Mouse (Mus musculus) intestine, embryonic 14.5 days (tissue): ENCODE results near the gene Msx3. TPM values are rescaled to one million over a fixed set of nuclear protein-coding genes. Genes with fewer than 3 reads are reported as not detected.

Source experiments
- ATAC-seq: fragments of 200-750 bp; cut with Nextera tagmentation; replicated peaks from 2 replicates; pipeline ENCODE4 v1.8.0; 2017; ENCODE audit warnings: low read depth, moderate number of reproducible peaks, moderate TSS enrichment, moderate library complexity; ENCODE audit not compliant: low FRiP score, low TSS enrichment
- DNase-seq: peaks from one replicate; pipeline ENCODE4 v3.0.0-alpha.2; 2018; ENCODE audit warnings: low spot score
- H3K27ac ChIP-seq: fragments of 300-500 bp; sonication (generic); 2 replicates; pipeline ENCODE4 v1.5.1; 2014; ENCODE audit warnings: low read depth, mild to moderate bottlenecking, control low read depth
- H3K27me3 ChIP-seq: fragments of 300-500 bp; sonication (generic); replicated peaks from 2 replicates; pipeline ENCODE4 v1.6.1; 2014; ENCODE audit warnings: low read length, control low read depth; ENCODE audit not compliant: control insufficient read depth, insufficient read depth
- H3K36me3 ChIP-seq: fragments of 300-500 bp; sonication (generic); 2 replicates; pipeline ENCODE4 v1.6.1; 2014; ENCODE audit warnings: low read length, control low read depth; ENCODE audit not compliant: control insufficient read depth, insufficient read depth
- H3K4me1 ChIP-seq: fragments of 300-500 bp; sonication (generic); replicated peaks from 2 replicates; pipeline ENCODE4 v1.6.1; 2014; ENCODE audit warnings: low read length, control low read depth, mixed read lengths; ENCODE audit not compliant: control insufficient read depth, insufficient read depth
- H3K4me2 ChIP-seq: fragments of 300-500 bp; sonication (generic); 2 replicates; pipeline ENCODE4 v1.6.1; 2014; ENCODE audit warnings: low read length
- H3K4me3 ChIP-seq: fragments of 300-500 bp; sonication (generic); 2 replicates; pipeline ENCODE4 v1.5.1; 2014; ENCODE audit warnings: low read depth, low read length, control low read depth, mixed read lengths
- H3K9ac ChIP-seq: fragments of 300-500 bp; sonication (generic); 2 replicates; pipeline ENCODE4 v1.6.1; 2014; ENCODE audit warnings: mild to moderate bottlenecking, low read length
- H3K9me3 ChIP-seq: fragments of 300-500 bp; sonication (generic); 2 replicates; pipeline ENCODE4 v1.6.1; 2016; ENCODE audit warnings: low read length, control low read depth; ENCODE audit not compliant: control insufficient read depth
- WGBS: fragments of 180-500 bp; shearing (Covaris S2); extraction: QIAGEN DNeasy Blood & Tissue Kit; methylation state at CpG from one replicate; pipeline ENCODE4 v1.1.7; 2014; 5-methylcytosine and 5-hydroxymethylcytosine counted together
- polyA plus RNA-seq: library from polyadenylated mRNA; unstranded; fragments of >200 nt; fragmentation: Nextera tagmentation; extraction: Ambion mirVana; gene quantifications from 2 replicates; pipeline ENCODE4 v1.2.1, GENCODE M21; 2014

Msx3 gene
- polyA plus RNA-seq, 1 experiment from 2014 or later, result not detected

DNA sequence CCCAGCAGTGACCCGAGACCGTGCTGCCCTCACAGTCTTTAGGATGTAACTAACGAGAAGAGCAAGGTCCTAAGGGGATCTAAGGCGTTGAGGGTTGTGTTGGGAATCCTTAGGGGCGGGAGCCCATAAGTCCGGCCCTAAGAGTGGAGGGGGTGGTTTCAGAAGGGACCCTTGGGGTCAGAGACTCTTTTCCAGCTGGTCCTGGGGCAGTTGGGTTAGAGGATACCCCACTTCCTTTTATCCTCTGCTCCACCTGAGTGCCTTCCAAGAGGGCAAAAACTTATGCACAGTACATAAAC lies 12.9 kb upstream of the Msx3 start:
- H3K4me1 ChIP-seq, result peaks cover 13% of the 10 kb centered on the region
- H3K27ac ChIP-seq, result no peak overlapping the region
- DNase-seq (peak; percentile 55), ATAC-seq (no peak)
- peak overlapping the region; percentile 63 for H3K4me2 ChIP-seq
- H3K4me3 ChIP-seq, result peak overlapping the region; percentile 32
- no peaks in the 10 kb centered on the region for H3K36me3 ChIP-seq
- peaks cover 91% of the 10 kb centered on the region for H3K27me3 ChIP-seq
- no peaks in the 10 kb centered on the region for H3K9me3 ChIP-seq
- WGBS, result 4% methylated on average over 6 of the region's 6 CpGs
- no peak overlapping the region for H3K9ac ChIP-seq

DNA sequence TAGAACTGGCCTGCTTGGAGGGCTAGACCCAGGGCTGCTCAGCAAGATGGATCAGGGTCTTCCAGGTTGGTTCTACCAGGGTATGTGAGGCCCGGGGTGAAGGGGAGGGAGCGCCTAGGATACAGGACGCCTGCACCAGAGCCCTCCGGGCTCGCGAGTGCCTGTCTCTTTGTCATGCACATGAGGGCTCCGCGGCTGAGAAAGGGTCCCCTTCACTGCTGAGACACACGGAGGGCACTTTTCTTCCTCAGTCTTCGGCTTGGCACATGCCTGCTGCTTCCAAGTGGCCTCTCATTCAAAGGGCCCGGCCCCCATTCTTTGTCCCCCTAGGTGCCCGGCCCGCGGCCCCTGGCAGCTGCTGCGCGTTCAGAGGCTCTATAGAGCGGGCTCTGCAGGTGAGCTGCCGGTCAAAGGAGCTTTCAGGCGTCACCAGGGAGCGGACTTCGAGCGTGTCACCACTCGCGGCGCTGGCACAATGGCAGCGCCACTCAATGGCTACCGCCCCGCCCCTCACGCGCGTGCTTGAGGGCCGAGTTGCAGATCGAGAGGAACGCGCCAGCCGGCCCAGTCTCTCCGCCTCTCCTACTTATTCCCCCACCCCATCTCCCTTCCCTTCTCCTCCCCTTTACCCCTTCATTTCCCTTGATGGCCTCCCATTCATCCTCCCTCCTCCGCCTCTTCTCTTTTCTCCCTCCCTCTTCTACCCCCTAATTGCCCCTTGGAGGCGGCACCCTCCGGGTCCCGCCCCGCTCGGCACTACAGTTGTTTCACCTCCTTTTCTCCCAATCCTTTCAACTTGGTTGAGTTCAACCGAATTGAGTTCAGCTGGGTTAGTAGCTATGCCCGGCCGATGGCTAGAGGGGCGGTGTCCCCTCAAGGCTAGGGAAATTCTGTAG lies 12.3 kb upstream of the Msx3 start:
- Histone ChIP-seq H3K36me3 (no peaks in the 10 kb centered on the region), H3K4me1 (peaks cover 13% of the 10 kb centered on the region), H3K27ac (no peak overlapping the region), H3K4me2 (peak overlapping the region; percentile 63), H3K4me3 (peak overlapping the region; percentile 32), H3K27me3 (peaks cover 94% of the 10 kb centered on the region), H3K9ac (0 out of 2 replicates have a peak overlapping the region, but pooled peaks have one; percentile 16), H3K9me3 (no peaks in the 10 kb centered on the region)
- ATAC-seq (no peak; the same call in 1 of the 2 replicates), DNase-seq (peak; percentile 66)
- under 1% methylated on average over 47 of the region's 47 CpGs for WGBS

DNA sequence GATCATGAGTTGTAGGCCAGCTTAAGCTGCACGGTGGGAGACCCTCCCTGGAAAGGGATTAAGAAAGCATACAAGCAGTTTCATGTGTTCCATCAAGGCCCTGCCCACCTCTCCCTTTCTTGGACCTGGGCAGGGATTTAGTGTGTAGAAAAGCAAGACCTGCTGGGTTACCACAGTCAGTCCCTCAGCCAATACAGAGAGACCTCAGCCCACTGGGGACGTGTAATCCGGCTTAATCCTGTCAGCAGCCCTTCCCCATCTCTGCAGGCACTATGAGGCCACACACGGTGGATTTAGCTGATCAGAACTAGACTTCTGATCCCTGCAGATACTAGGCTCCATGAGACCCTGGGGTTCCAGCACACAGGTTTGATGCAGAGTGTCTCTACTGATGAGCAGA lies 10.7 kb upstream of the Msx3 start:
- no peaks in the 10 kb centered on the region for H3K36me3 ChIP-seq
- ATAC-seq (no peak), DNase-seq (no peak)
- peaks cover 13% of the 10 kb centered on the region for H3K4me1 ChIP-seq
- no peak overlapping the region for H3K4me3 ChIP-seq
- no peak overlapping the region for H3K9ac ChIP-seq
- H3K9me3 ChIP-seq, result no peaks in the 10 kb centered on the region
- 41% methylated on average over 4 of the region's 4 CpGs for WGBS
- H3K27ac ChIP-seq, result no peak overlapping the region
- no peak overlapping the region for H3K4me2 ChIP-seq
- peaks cover 88% of the 10 kb centered on the region for H3K27me3 ChIP-seq

DNA sequence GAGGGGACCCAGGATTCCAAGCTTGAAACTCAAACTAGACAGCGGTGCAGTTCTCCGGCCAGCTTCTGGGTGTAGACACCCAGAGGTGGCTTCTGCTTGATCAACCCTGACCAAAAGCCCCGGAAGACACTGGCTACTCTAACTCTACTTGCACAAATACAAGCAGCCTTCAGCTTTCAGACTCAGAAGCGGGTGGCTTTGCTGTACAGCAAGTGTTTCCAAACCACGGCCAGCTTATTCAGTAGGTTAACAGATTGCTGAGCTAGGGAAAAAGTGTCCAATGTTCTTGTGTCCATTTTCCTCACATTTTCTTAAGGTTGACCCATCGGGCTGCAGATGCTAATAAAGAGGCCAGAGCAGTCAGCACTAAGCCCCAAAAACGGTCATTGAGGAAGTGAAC lies 9.6 kb upstream of the Msx3 start:
- Histone ChIP-seq H3K9ac (peak overlapping the region; percentile 41; the same call in 1 of the 2 replicates), H3K9me3 (no peaks in the 10 kb centered on the region), H3K36me3 (no peaks in the 10 kb centered on the region), H3K27me3 (peaks cover 84% of the 10 kb centered on the region), H3K4me2 (peak overlapping the region; percentile 84), H3K4me3 (peak overlapping the region; percentile 38), H3K27ac (no peak overlapping the region), H3K4me1 (peaks cover 13% of the 10 kb centered on the region)
- 26% methylated on average over 7 of the region's 7 CpGs for WGBS
- DNase-seq (no peak), ATAC-seq (no peak)

DNA sequence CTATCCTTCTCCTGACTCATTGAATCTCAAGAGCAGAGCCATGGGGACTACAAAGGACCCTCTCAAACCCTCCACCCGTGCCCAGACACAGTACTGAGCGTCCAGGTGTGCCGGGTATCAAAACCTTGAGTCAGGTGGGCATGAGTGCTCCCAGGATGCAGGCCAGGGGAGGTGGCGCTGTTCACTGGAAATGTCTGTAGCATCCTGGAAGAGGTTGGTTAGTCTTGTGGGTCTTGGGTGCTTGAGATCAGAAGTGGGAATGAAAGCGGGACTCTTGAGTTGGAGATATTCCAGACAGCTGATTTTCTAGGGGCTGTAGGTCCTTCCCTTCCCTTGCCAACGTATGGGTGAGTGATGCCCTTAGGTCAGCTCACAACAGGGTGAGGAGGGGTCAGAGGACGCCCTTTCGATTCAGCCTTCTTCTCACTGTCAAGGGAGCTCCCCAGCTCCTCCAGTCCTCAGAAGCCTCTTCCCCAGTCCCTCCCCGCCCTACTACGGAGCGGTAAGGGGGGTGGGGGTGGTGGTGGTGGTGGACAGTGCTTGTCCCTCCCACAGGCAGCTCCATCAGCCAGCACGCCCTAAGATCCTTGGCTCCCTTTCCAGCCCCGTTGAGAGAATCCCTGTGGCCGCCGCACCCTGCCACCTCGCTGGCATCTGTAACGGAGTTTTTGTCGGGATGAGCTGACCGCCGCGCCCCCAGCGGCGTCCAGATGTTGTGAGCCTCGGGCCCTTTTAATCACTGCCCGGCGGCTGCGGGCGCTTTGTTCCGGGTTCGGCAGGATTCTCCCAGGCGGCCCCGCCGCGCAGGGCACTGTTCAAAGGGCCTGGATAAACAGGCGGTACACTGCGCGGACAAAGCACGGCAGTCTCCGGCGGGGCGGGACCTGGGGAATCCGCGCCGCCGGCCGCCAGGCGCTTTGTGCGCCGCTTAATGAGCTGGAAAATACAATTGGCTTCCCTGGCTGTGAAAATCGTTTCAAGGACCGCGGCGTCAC lies 8.8 kb upstream of the Msx3 start:
- WGBS, result 3% methylated on average over 53 of the region's 53 CpGs
- Histone ChIP-seq H3K4me1 (peaks cover 13% of the 10 kb centered on the region), H3K9me3 (no peaks in the 10 kb centered on the region), H3K36me3 (no peaks in the 10 kb centered on the region), H3K4me3 (peak overlapping the region; percentile 38), H3K9ac (peak overlapping the region; percentile 41), H3K4me2 (peak overlapping the region; percentile 84), H3K27me3 (peaks cover 85% of the 10 kb centered on the region), H3K27ac (no peak overlapping the region)
- DNase-seq (peak; percentile 80), ATAC-seq (no peak; the same call in 1 of the 2 replicates)

DNA sequence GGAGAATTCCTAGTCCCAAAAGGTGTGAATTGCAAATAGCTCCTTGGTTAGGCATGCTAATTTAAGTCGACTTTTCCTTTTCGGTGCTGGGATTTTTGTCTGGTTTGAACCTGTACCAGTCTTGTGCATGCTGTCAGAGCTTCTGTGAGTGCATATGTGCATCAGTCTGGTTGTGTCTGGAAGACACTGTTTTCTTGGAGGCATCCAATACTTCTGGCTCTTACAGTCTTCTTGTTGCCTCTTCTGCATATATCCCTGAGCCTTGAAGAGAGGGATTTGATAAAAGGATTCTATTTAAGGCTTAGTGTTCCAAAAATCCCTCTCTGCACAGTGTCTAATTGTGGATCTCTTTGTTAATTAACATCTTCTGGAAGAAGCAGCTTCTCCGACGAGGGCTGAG lies 5.2 kb upstream of the Msx3 start:
- no peak overlapping the region for H3K4me2 ChIP-seq
- H3K36me3 ChIP-seq, result no peaks in the 10 kb centered on the region
- H3K4me1 ChIP-seq, result peaks cover 9% of the 10 kb centered on the region; the same call in 1 of the 2 replicates
- H3K9me3 ChIP-seq, result no peaks in the 10 kb centered on the region
- H3K9ac ChIP-seq, result no peak overlapping the region
- H3K27ac ChIP-seq, result no peak overlapping the region
- ATAC-seq, result no peak
- no peak overlapping the region for H3K4me3 ChIP-seq
- DNase-seq, result no peak
- WGBS, result 79% methylated on average over 4 of the region's 4 CpGs
- H3K27me3 ChIP-seq, result peaks cover 83% of the 10 kb centered on the region

DNA sequence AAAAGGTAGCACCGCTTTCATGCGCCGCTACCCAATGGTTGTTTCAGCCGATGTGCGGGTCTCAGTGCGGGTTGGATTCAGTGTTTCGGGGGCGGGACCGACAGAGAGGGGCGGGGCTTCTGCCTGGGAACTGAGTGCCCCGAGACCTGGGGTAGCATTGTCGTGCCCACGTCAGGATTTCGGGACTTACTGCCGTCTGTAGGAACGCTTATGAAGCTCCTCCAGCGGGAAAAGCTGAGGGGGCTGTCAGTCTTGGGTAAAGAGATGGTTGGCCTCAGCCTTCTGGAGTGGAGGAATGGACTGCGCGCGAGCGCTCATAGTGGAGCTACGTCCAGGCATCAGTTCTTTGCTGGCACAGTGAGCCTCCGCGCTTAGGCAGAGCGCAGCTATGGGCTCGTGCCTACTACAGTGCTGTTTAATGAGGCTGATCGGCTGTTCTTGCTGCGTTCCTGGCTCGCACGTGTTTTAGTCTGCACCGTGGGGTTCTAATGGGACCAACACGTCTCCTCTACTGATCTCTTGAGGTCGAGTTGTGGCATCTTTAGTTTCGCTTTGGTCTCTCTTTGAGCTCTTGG lies 313 bp upstream of the Msx3 start:
- Histone ChIP-seq H3K9me3 (no peaks in the 10 kb centered on the region), H3K36me3 (no peaks in the 10 kb centered on the region), H3K4me3 (peak overlapping the region; percentile 37), H3K4me1 (peaks cover 5% of the 10 kb centered on the region; the same call in 1 of the 2 replicates), H3K27ac (no peak overlapping the region), H3K9ac (no peak overlapping the region), H3K27me3 (peaks cover 92% of the 10 kb centered on the region), H3K4me2 (peak overlapping the region; percentile 56)
- WGBS, result 1% methylated on average over 34 of the region's 34 CpGs
- ATAC-seq, result peak; percentile 10; the same call in 1 of the 2 replicates
- DNase-seq, result peak; percentile 76

DNA sequence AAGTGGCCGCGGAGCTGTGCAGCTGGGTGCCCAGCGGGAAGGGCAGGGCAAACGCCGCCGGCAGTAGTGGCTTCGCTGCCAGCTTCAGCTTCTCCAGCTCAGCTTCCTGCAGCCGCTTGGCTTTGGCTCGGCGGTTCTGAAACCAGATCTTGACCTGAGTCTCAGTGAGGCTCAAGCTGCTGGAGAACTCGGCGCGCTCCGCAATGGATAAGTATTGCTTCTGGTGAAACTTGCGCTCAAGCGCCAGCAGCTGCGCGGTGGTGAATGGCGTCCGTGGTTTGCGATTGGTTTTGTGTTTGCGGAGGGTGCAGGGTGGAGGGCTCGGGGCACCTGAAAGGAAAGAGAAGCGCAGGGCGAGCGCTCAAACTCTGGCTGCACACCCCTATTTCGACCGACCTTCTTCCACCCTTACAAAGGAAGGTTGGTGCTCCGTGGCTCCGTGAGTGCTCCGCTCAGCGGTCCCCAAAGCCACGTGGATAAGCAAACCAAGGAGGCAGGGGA lies 1.0 kb downstream of the Msx3 start:
- Histone ChIP-seq H3K4me3 (peak overlapping the region; percentile 25), H3K36me3 (no peaks in the 10 kb centered on the region), H3K9me3 (no peaks in the 10 kb centered on the region), H3K4me2 (peak overlapping the region; percentile 41), H3K9ac (no peak overlapping the region), H3K27me3 (peaks cover 83% of the 10 kb centered on the region), H3K27ac (no peak overlapping the region), H3K4me1 (peaks cover 5% of the 10 kb centered on the region; the same call in 1 of the 2 replicates)
- DNase-seq (peak; percentile 71), ATAC-seq (no peak)
- under 1% methylated on average over 33 of the region's 33 CpGs for WGBS
